Mouse (Mus musculus): ENCODE data around the gene Nfkb2. TPM values are rescaled to one million over a fixed set of nuclear protein-coding genes. Genes with fewer than 3 reads are reported as not detected.

Gene Nfkb2
- polyA plus RNA-seq, 1 experiment from 2014 or later: 6.8 TPM

- Histone ChIP-seq H3K36me3 (ENCODE audit: control insufficient read depth, insufficient read depth, low read length) (no peaks in the 10 kb centered on the region; the same call in 1 of the 2 replicates), H3K27ac (replicated peaks; ENCODE audit: low read depth, low read length) (no peak overlapping the region), H3K9me3 (ENCODE audit: control insufficient read depth, low read length) (no peaks in the 10 kb centered on the region), H3K4me1 (ENCODE audit: control insufficient read depth, insufficient read depth, low read length) (peaks cover 7% of the 10 kb centered on the region; the same call in 1 of the 2 replicates), H3K4me3 (ENCODE audit: low read depth, low read length) (no peak overlapping the region), H3K4me2 (ENCODE audit: low read depth, severe bottlenecking) (no peak overlapping the region), H3K9ac (ENCODE audit: low read length) (no peak overlapping the region), H3K27me3 (ENCODE audit: control insufficient read depth, insufficient read depth, low read length) (peaks cover 37% of the 10 kb centered on the region)
- 88% methylated on average over 12 of the region's 12 CpGs for WGBS
- DNase-seq (ENCODE audit: low spot score) (no peak), ATAC-seq (ENCODE audit: insufficient number of reproducible peaks, low FRiP score, low TSS enrichment, low read depth) (no peak)
Observed at GRCm38 (mm10) chr19:46310312-46310865, 6.3 kb downstream of the Nfkb2 start.

DNA sequence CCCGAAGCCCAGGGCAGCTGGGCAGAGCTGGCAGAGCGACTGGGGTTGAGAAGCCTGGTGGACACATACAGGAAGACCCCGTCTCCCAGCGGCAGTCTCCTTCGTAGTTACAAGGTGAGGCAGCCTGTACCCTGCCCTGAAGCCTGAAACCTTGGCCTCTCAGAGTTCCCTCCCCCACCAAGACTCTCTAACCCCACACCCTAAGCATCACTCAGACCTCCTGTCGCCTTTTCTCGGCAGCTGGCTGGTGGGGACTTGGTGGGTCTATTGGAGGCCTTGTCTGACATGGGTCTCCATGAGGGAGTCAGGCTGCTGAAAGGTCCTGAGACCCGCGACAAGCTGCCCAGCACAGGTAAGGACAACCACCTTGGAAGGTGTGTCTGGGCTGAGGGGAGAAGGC, 7.2 kb downstream of the Nfkb2 start:
- DNase-seq (ENCODE audit: low spot score): no peak
- H3K4me3 ChIP-seq (ENCODE audit: low read depth, low read length): no peak overlapping the region
- no peak overlapping the region for H3K4me2 ChIP-seq (ENCODE audit: low read depth, severe bottlenecking)
- H3K27ac ChIP-seq (replicated peaks; ENCODE audit: low read depth, low read length): no peak overlapping the region
- WGBS: 84% methylated on average over 9 of the region's 9 CpGs
- no peaks in the 10 kb centered on the region; the same call in 1 of the 2 replicates for H3K36me3 ChIP-seq (ENCODE audit: control insufficient read depth, insufficient read depth, low read length)
- peaks cover 47% of the 10 kb centered on the region for H3K27me3 ChIP-seq (ENCODE audit: control insufficient read depth, insufficient read depth, low read length)
- no peak overlapping the region for H3K9ac ChIP-seq (ENCODE audit: low read length)
- ATAC-seq (ENCODE audit: insufficient number of reproducible peaks, low FRiP score, low TSS enrichment, low read depth): no peak
- H3K4me1 ChIP-seq (ENCODE audit: control insufficient read depth, insufficient read depth, low read length): peaks cover 7% of the 10 kb centered on the region; the same call in 1 of the 2 replicates
- H3K9me3 ChIP-seq (ENCODE audit: control insufficient read depth, low read length): no peaks in the 10 kb centered on the region; the same call in 1 of the 2 replicates

DNA sequence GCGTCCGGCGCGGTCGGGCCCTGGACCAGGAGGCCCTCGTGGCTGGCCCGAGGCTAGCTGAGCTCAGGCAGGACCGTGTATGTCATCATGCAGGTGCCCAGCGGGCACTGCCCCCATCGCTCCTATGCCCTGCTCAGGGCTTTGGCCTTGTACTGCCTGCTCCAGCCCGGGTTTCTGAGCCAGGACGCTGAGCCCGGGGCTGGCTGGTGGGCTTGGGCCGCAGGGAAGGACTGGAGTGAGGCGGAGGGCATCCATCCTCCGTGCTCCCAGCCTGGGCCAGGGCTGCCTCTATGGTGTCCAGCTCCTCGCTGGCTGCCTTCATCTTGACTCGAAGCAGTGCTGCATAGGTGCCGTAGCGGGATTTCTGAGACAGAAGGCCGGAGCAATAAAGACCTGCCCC, 8.4 kb downstream of the Nfkb2 start:
- no peak for ATAC-seq (ENCODE audit: insufficient number of reproducible peaks, low FRiP score, low TSS enrichment, low read depth)
- Histone ChIP-seq H3K27ac (replicated peaks; ENCODE audit: low read depth, low read length) (no peak overlapping the region), H3K4me1 (ENCODE audit: control insufficient read depth, insufficient read depth, low read length) (peaks cover 9% of the 10 kb centered on the region), H3K4me3 (ENCODE audit: low read depth, low read length) (no peak overlapping the region), H3K9me3 (ENCODE audit: control insufficient read depth, low read length) (no peaks in the 10 kb centered on the region; the same call in 1 of the 2 replicates), H3K36me3 (ENCODE audit: control insufficient read depth, insufficient read depth, low read length) (no peaks in the 10 kb centered on the region; the same call in 1 of the 2 replicates), H3K27me3 (ENCODE audit: control insufficient read depth, insufficient read depth, low read length) (peaks cover 55% of the 10 kb centered on the region), H3K9ac (ENCODE audit: low read length) (no peak overlapping the region), H3K4me2 (ENCODE audit: low read depth, severe bottlenecking) (no peak overlapping the region)
- no peak for DNase-seq (ENCODE audit: low spot score)
- WGBS: 89% methylated on average over 21 of the region's 21 CpGs

DNA sequence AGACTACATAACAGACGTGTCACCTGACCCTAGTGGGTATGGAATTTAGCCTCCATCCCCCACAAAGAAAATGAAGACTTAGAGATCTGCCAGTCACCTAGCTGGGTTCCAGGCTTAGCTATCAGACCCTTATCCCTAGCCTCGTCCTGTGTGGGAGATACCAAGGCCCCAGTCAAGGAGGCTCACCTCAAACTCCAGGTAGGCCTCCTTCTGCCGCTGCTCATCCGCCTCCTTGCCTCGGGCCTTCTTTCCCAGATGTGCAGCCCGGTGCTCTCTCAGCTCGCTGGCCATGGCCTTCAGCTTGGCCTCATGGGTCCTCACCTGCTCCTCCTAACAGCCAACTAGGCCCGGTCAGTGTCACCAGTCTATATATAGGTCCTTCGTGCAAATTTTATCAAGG, 9.0 kb downstream of the Nfkb2 start:
- peaks cover 13% of the 10 kb centered on the region for H3K4me1 ChIP-seq (ENCODE audit: control insufficient read depth, insufficient read depth, low read length)
- peaks cover 55% of the 10 kb centered on the region for H3K27me3 ChIP-seq (ENCODE audit: control insufficient read depth, insufficient read depth, low read length)
- no peak overlapping the region for H3K27ac ChIP-seq (replicated peaks; ENCODE audit: low read depth, low read length)
- H3K4me2 ChIP-seq (ENCODE audit: low read depth, severe bottlenecking): no peak overlapping the region
- no peak for DNase-seq (ENCODE audit: low spot score)
- ATAC-seq (ENCODE audit: insufficient number of reproducible peaks, low FRiP score, low TSS enrichment, low read depth): no peak
- H3K36me3 ChIP-seq (ENCODE audit: control insufficient read depth, insufficient read depth, low read length): no peaks in the 10 kb centered on the region; the same call in 1 of the 2 replicates
- no peak overlapping the region for H3K9ac ChIP-seq (ENCODE audit: low read length)
- WGBS: 89% methylated on average over 9 of the region's 9 CpGs
- H3K9me3 ChIP-seq (ENCODE audit: control insufficient read depth, low read length): no peaks in the 10 kb centered on the region; the same call in 1 of the 2 replicates
- no peak overlapping the region for H3K4me3 ChIP-seq (ENCODE audit: low read depth, low read length)

GRCm38 (mm10) chr19:46313591-46313990, 9.5 kb downstream of the Nfkb2 start:
- Histone ChIP-seq H3K27ac (replicated peaks; ENCODE audit: low read depth, low read length) (no peak overlapping the region), H3K27me3 (ENCODE audit: control insufficient read depth, insufficient read depth, low read length) (peaks cover 59% of the 10 kb centered on the region), H3K4me2 (ENCODE audit: low read depth, severe bottlenecking) (no peak overlapping the region), H3K36me3 (ENCODE audit: control insufficient read depth, insufficient read depth, low read length) (no peaks in the 10 kb centered on the region; the same call in 1 of the 2 replicates), H3K9me3 (ENCODE audit: control insufficient read depth, low read length) (no peaks in the 10 kb centered on the region; the same call in 1 of the 2 replicates), H3K4me1 (ENCODE audit: control insufficient read depth, insufficient read depth, low read length) (peaks cover 13% of the 10 kb centered on the region), H3K9ac (ENCODE audit: low read length) (no peak overlapping the region), H3K4me3 (ENCODE audit: low read depth, low read length) (no peak overlapping the region)
- WGBS: 72% methylated on average over 6 of the region's 6 CpGs
- ATAC-seq (ENCODE audit: insufficient number of reproducible peaks, low FRiP score, low TSS enrichment, low read depth) (no peak), DNase-seq (ENCODE audit: low spot score) (no peak)

- DNase-seq (ENCODE audit: low spot score) (no peak), ATAC-seq (ENCODE audit: insufficient number of reproducible peaks, low FRiP score, low TSS enrichment, low read depth) (no peak)
- Histone ChIP-seq H3K36me3 (ENCODE audit: control insufficient read depth, insufficient read depth, low read length) (no peaks in the 10 kb centered on the region; the same call in 1 of the 2 replicates), H3K4me1 (ENCODE audit: control insufficient read depth, insufficient read depth, low read length) (peaks cover 13% of the 10 kb centered on the region), H3K9ac (ENCODE audit: low read length) (no peak overlapping the region), H3K27me3 (ENCODE audit: control insufficient read depth, insufficient read depth, low read length) (peaks cover 62% of the 10 kb centered on the region), H3K4me2 (ENCODE audit: low read depth, severe bottlenecking) (no peak overlapping the region), H3K9me3 (ENCODE audit: control insufficient read depth, low read length) (no peaks in the 10 kb centered on the region; the same call in 1 of the 2 replicates), H3K4me3 (ENCODE audit: low read depth, low read length) (no peak overlapping the region), H3K27ac (replicated peaks; ENCODE audit: low read depth, low read length) (no peak overlapping the region)
- 13% methylated on average over 18 of the region's 18 CpGs for WGBS
Observed at GRCm38 (mm10) chr19:46314151-46314601, 10.1 kb downstream of the Nfkb2 start.

GRCm38 (mm10) chr19:46314872-46315742, 11.0 kb downstream of the Nfkb2 start:
- Histone ChIP-seq H3K27me3 (ENCODE audit: control insufficient read depth, insufficient read depth, low read length) (peaks cover 71% of the 10 kb centered on the region), H3K9me3 (ENCODE audit: control insufficient read depth, low read length) (no peaks in the 10 kb centered on the region; the same call in 1 of the 2 replicates), H3K4me1 (ENCODE audit: control insufficient read depth, insufficient read depth, low read length) (peaks cover 13% of the 10 kb centered on the region), H3K9ac (ENCODE audit: low read length) (no peak overlapping the region), H3K4me2 (ENCODE audit: low read depth, severe bottlenecking) (no peak overlapping the region), H3K4me3 (ENCODE audit: low read depth, low read length) (no peak overlapping the region), H3K27ac (replicated peaks; ENCODE audit: low read depth, low read length) (no peak overlapping the region), H3K36me3 (ENCODE audit: control insufficient read depth, insufficient read depth, low read length) (no peaks in the 10 kb centered on the region; the same call in 1 of the 2 replicates)
- ATAC-seq (ENCODE audit: insufficient number of reproducible peaks, low FRiP score, low TSS enrichment, low read depth) (no peak), DNase-seq (ENCODE audit: low spot score) (no peak)
- 35% methylated on average over 14 of the region's 14 CpGs for WGBS

GRCm38 (mm10) chr19:46315752-46316610, 11.9 kb downstream of the Nfkb2 start:
- Histone ChIP-seq H3K9ac (ENCODE audit: low read length) (no peak overlapping the region), H3K27me3 (ENCODE audit: control insufficient read depth, insufficient read depth, low read length) (peaks cover 80% of the 10 kb centered on the region), H3K27ac (replicated peaks; ENCODE audit: low read depth, low read length) (no peak overlapping the region), H3K4me1 (ENCODE audit: control insufficient read depth, insufficient read depth, low read length) (peaks cover 13% of the 10 kb centered on the region), H3K4me2 (ENCODE audit: low read depth, severe bottlenecking) (no peak overlapping the region), H3K4me3 (ENCODE audit: low read depth, low read length) (no peak overlapping the region), H3K36me3 (ENCODE audit: control insufficient read depth, insufficient read depth, low read length) (no peaks in the 10 kb centered on the region), H3K9me3 (ENCODE audit: control insufficient read depth, low read length) (no peaks in the 10 kb centered on the region; the same call in 1 of the 2 replicates)
- DNase-seq (ENCODE audit: low spot score): no peak
- no peak for ATAC-seq (ENCODE audit: insufficient number of reproducible peaks, low FRiP score, low TSS enrichment, low read depth)
- WGBS: 56% methylated on average over 12 of the region's 12 CpGs
